Mouse (Mus musculus) kidney, embryonic 15.5 days (tissue): ENCODE measurements around the gene Cdc40. TPM values are rescaled to one million over a fixed set of nuclear protein-coding genes. Genes with fewer than 3 reads are reported as not detected.

ENCODE experiments used
- ATAC-seq: fragments of 200-750 bp; cut with Nextera tagmentation; replicated peaks from 2 replicates; pipeline ENCODE4 v1.8.0; 2017; ENCODE audit warnings: moderate TSS enrichment; ENCODE audit not compliant: low FRiP score
- H3K27ac ChIP-seq: fragments of 300-500 bp; sonication (generic); 2 replicates; pipeline ENCODE4 v1.5.1; 2015; ENCODE audit warnings: mild to moderate bottlenecking, inconsistent platforms
- H3K27me3 ChIP-seq: fragments of 300-500 bp; sonication (generic); 2 replicates; pipeline ENCODE4 v1.6.1; 2015; ENCODE audit warnings: inconsistent platforms
- H3K36me3 ChIP-seq: fragments of 300-500 bp; sonication (generic); 2 replicates; pipeline ENCODE4 v1.6.1; 2015; ENCODE audit warnings: inconsistent platforms
- H3K4me1 ChIP-seq: fragments of 300-500 bp; sonication (generic); 2 replicates; pipeline ENCODE4 v1.6.1; 2015; ENCODE audit warnings: inconsistent platforms
- H3K4me2 ChIP-seq: fragments of 300-500 bp; sonication (generic); 2 replicates; pipeline ENCODE4 v1.6.1; 2015; ENCODE audit warnings: moderate library complexity, mild to moderate bottlenecking, inconsistent platforms
- H3K4me3 ChIP-seq: fragments of 300-500 bp; sonication (generic); replicated peaks from 2 replicates; pipeline ENCODE4 v1.5.1; 2015; ENCODE audit warnings: mild to moderate bottlenecking, inconsistent platforms
- H3K9ac ChIP-seq: fragments of 300-500 bp; sonication (generic); 2 replicates; pipeline ENCODE4 v1.6.1; 2015; ENCODE audit warnings: mild to moderate bottlenecking, inconsistent platforms
- H3K9me3 ChIP-seq: fragments of 300-500 bp; sonication (generic); replicated peaks from 2 replicates; pipeline ENCODE4 v1.6.1; 2016; ENCODE audit warnings: inconsistent platforms
- WGBS: fragments of 180-500 bp; shearing (Covaris S2); methylation state at CpG from one replicate; pipeline ENCODE4 v1.1.7; 2015; ENCODE audit warnings: mixed read lengths; 5-methylcytosine and 5-hydroxymethylcytosine counted together
- polyA plus RNA-seq: library from polyadenylated mRNA; unstranded; fragments of >200 nt; fragmentation: Nextera tagmentation; extraction: Ambion mirVana; gene quantifications from 2 replicates; pipeline ENCODE4 v1.2.1, GENCODE M21; 2015

The Cdc40 gene
- 39.1 and 39.3 TPM in 2 replicates for polyA plus RNA-seq

GRCm38 (mm10) chr10:40882831-40883643, at the start of gene Cdc40, which contains the start of gene Wasf1:
Gene Cdc40 (minus strand): TSS chr10:40883311.
Gene Wasf1 (plus strand): TSS chr10:40883475.
- peak; percentile 96 for ATAC-seq
- peak within 1 kb of the TSS; percentile 95 for H3K4me3 ChIP-seq
- 0 out of 2 replicates have a peak, but pooled peaks cover 6% of the 10 kb centered on the region for H3K36me3 ChIP-seq
- H3K9ac ChIP-seq, result peak within 1 kb of the TSS; percentile 88
- peak within 1 kb of the TSS; percentile 93 for H3K27ac ChIP-seq
- WGBS, result under 1% methylated on average over 44 of the region's 44 CpGs
- H3K4me1 ChIP-seq, result peaks cover 20% of the 10 kb centered on the region
- peak within 1 kb of the TSS; percentile 89 for H3K4me2 ChIP-seq
- no peaks in the 10 kb centered on the region for H3K9me3 ChIP-seq
- no peaks in the 10 kb centered on the region for H3K27me3 ChIP-seq

GRCm38 (mm10) chr10:40919464-40919863, 36.4 kb upstream of the Cdc40 start:
- Histone ChIP-seq H3K36me3 (peaks cover 4% of the 10 kb centered on the region; the same call in 1 of the 2 replicates), H3K4me3 (no peak overlapping the region), H3K9me3 (no peaks in the 10 kb centered on the region), H3K27ac (no peak overlapping the region), H3K9ac (no peak overlapping the region), H3K27me3 (no peaks in the 10 kb centered on the region), H3K4me1 (no peaks in the 10 kb centered on the region), H3K4me2 (no peak overlapping the region)
- no peak for ATAC-seq
- whole genome bisulfite sequencing, result 75% methylated on average over 6 of the region's 6 CpGs

GRCm38 (mm10) chr10:40918669-40919440, 35.7 kb upstream of the Cdc40 start:
- 83% methylated on average over 8 of the region's 8 CpGs for WGBS
- no peaks in the 10 kb centered on the region for H3K27me3 ChIP-seq
- H3K9me3 ChIP-seq, result no peaks in the 10 kb centered on the region
- H3K4me2 ChIP-seq, result no peak overlapping the region
- ATAC-seq, result no peak
- H3K36me3 ChIP-seq, result peaks cover 4% of the 10 kb centered on the region; the same call in 1 of the 2 replicates
- H3K27ac ChIP-seq, result no peak overlapping the region
- no peak overlapping the region for H3K9ac ChIP-seq
- H3K4me1 ChIP-seq, result no peaks in the 10 kb centered on the region
- no peak overlapping the region for H3K4me3 ChIP-seq

- Histone ChIP-seq H3K4me3 (no peak overlapping the region), H3K27me3 (no peaks in the 10 kb centered on the region), H3K9ac (no peak overlapping the region), H3K4me2 (no peak overlapping the region), H3K36me3 (no peaks in the 10 kb centered on the region; the same call in 1 of the 2 replicates), H3K4me1 (no peaks in the 10 kb centered on the region), H3K9me3 (no peaks in the 10 kb centered on the region), H3K27ac (no peak overlapping the region)
- 81% methylated on average over 2 of the region's 2 CpGs for WGBS
- ATAC-seq, result no peak
Observed at GRCm38 (mm10) chr10:40915240-40915639, 32.1 kb upstream of the Cdc40 start.

GRCm38 (mm10) chr10:40910811-40911210, 27.7 kb upstream of the Cdc40 start:
- Histone ChIP-seq H3K27me3 (no peaks in the 10 kb centered on the region), H3K4me1 (0 out of 2 replicates have a peak, but pooled peaks cover 4% of the 10 kb centered on the region), H3K9me3 (no peaks in the 10 kb centered on the region), H3K27ac (no peak overlapping the region), H3K36me3 (no peaks in the 10 kb centered on the region; the same call in 1 of the 2 replicates), H3K9ac (no peak overlapping the region), H3K4me3 (no peak overlapping the region), H3K4me2 (no peak overlapping the region)
- ATAC-seq, result no peak
- 60% methylated on average over 2 of the region's 2 CpGs for WGBS

- no peaks in the 10 kb centered on the region for H3K27me3 ChIP-seq
- ATAC-seq, result no peak
- WGBS, result 41% methylated on average over 2 of the region's 2 CpGs
- no peak overlapping the region for H3K4me2 ChIP-seq
- H3K4me1 ChIP-seq, result 0 out of 2 replicates have a peak, but pooled peaks cover 4% of the 10 kb centered on the region
- H3K36me3 ChIP-seq, result no peaks in the 10 kb centered on the region; the same call in 1 of the 2 replicates
- H3K4me3 ChIP-seq, result no peak overlapping the region
- H3K9me3 ChIP-seq, result no peaks in the 10 kb centered on the region
- H3K9ac ChIP-seq, result no peak overlapping the region
- H3K27ac ChIP-seq, result no peak overlapping the region
Observed at GRCm38 (mm10) chr10:40908580-40908979, 25.5 kb upstream of the Cdc40 start.

GRCm38 (mm10) chr10:40906802-40907201, 23.7 kb upstream of the Cdc40 start:
- H3K4me2 ChIP-seq, result no peak overlapping the region
- no peak for ATAC-seq
- no peak overlapping the region for H3K9ac ChIP-seq
- no peaks in the 10 kb centered on the region for H3K27me3 ChIP-seq
- H3K9me3 ChIP-seq, result no peaks in the 10 kb centered on the region
- 55% methylated on average over 7 of the region's 7 CpGs for WGBS
- H3K4me1 ChIP-seq, result 0 out of 2 replicates have a peak, but pooled peaks cover 4% of the 10 kb centered on the region
- H3K4me3 ChIP-seq, result no peak overlapping the region
- no peak overlapping the region for H3K27ac ChIP-seq
- no peaks in the 10 kb centered on the region for H3K36me3 ChIP-seq

- no peak overlapping the region for H3K4me2 ChIP-seq
- no peak for ATAC-seq
- H3K9me3 ChIP-seq, result no peaks in the 10 kb centered on the region
- H3K4me3 ChIP-seq, result no peak overlapping the region
- no peak overlapping the region for H3K9ac ChIP-seq
- no peak overlapping the region for H3K27ac ChIP-seq
- H3K4me1 ChIP-seq, result 0 out of 2 replicates have a peak, but pooled peaks cover 4% of the 10 kb centered on the region
- H3K27me3 ChIP-seq, result no peaks in the 10 kb centered on the region
- WGBS, result 88% methylated on average over 1 of the region's 1 CpGs
- H3K36me3 ChIP-seq, result no peaks in the 10 kb centered on the region
Observed at GRCm38 (mm10) chr10:40906131-40906530, 23.0 kb upstream of the Cdc40 start.

- Histone ChIP-seq H3K36me3 (no peaks in the 10 kb centered on the region), H3K9ac (no peak overlapping the region), H3K27me3 (no peaks in the 10 kb centered on the region), H3K4me3 (no peak overlapping the region), H3K4me1 (0 out of 2 replicates have a peak, but pooled peaks cover 2% of the 10 kb centered on the region), H3K4me2 (no peak overlapping the region), H3K27ac (no peak overlapping the region), H3K9me3 (no peaks in the 10 kb centered on the region)
- WGBS, result 82% methylated on average over 4 of the region's 4 CpGs
- ATAC-seq, result no peak
Observed at GRCm38 (mm10) chr10:40901786-40902185, 18.7 kb upstream of the Cdc40 start.

GRCm38 (mm10) chr10:40896656-40897055, 13.5 kb upstream of the Cdc40 start:
- Histone ChIP-seq H3K27me3 (no peaks in the 10 kb centered on the region), H3K27ac (no peak overlapping the region), H3K36me3 (no peaks in the 10 kb centered on the region), H3K4me1 (0 out of 2 replicates have a peak, but pooled peaks cover 3% of the 10 kb centered on the region), H3K4me2 (no peak overlapping the region), H3K9ac (no peak overlapping the region), H3K4me3 (no peak overlapping the region), H3K9me3 (no peaks in the 10 kb centered on the region)
- ATAC-seq, result no peak
- 37% methylated on average over 5 of the region's 5 CpGs for WGBS

GRCm38 (mm10) chr10:40895765-40896164, 12.7 kb upstream of the Cdc40 start:
- no peaks in the 10 kb centered on the region for H3K9me3 ChIP-seq
- H3K4me3 ChIP-seq, result no peak overlapping the region
- no peak for ATAC-seq

GRCm38 (mm10) chr10:40889146-40889545, 6.0 kb upstream of the Cdc40 start:
- H3K27ac ChIP-seq, result no peak overlapping the region
- ATAC-seq, result no peak
- H3K4me2 ChIP-seq, result no peak overlapping the region
- no peak overlapping the region for H3K9ac ChIP-seq
- 80% methylated on average over 4 of the region's 4 CpGs for WGBS
- H3K27me3 ChIP-seq, result no peaks in the 10 kb centered on the region
- no peak overlapping the region for H3K4me3 ChIP-seq
- no peaks in the 10 kb centered on the region for H3K4me1 ChIP-seq
- H3K9me3 ChIP-seq, result no peaks in the 10 kb centered on the region
- H3K36me3 ChIP-seq, result no peaks in the 10 kb centered on the region

More at GRCm38 (mm10) chr10:40895765-40896164, 12.7 kb upstream of the Cdc40 start:
- Histone ChIP-seq H3K36me3 (no peaks in the 10 kb centered on the region), H3K27me3 (no peaks in the 10 kb centered on the region), H3K9ac (no peak overlapping the region), H3K27ac (no peak overlapping the region), H3K4me2 (no peak overlapping the region), H3K4me1 (0 out of 2 replicates have a peak, but pooled peaks cover 3% of the 10 kb centered on the region)
- WGBS, result 89% methylated on average over 12 of the region's 12 CpGs
